Mouse (Mus musculus): Measurements from ENCODE around the gene Cbfa2t3. TPM values are rescaled to one million over a fixed set of nuclear protein-coding genes. Genes with fewer than 3 reads are reported as not detected.
"Not testable (repeated sequence)": the region's sequence is repeated elsewhere in the genome, so short reads cannot be mapped to it uniquely, and the experiment has no call there.

Cbfa2t3 gene
- polyA plus RNA-seq, 1 experiment from 2014 or later: 5.9 TPM

- peak overlapping the region; percentile 79 for H3K27ac ChIP-seq (ENCODE audit: low read depth, low read length)
- peaks cover 19% of the 10 kb centered on the region; the same call in 1 of the 2 replicates for H3K4me1 ChIP-seq (replicated peaks; ENCODE audit: control insufficient read depth, insufficient read depth, low read length)
- no peaks in the 10 kb centered on the region for H3K27me3 ChIP-seq (replicated peaks; ENCODE audit: control insufficient read depth, insufficient read depth, low read length)
- peak; percentile 37 for TF ChIP-seq CTCF (IDR thresholded peaks at IDR 0.05; ENCODE audit: low read depth)
- H3K9me3 ChIP-seq (ENCODE audit: control insufficient read depth): no peaks in the 10 kb centered on the region
- no peak overlapping the region for H3K4me3 ChIP-seq (ENCODE audit: low read depth, low read length)
- ATAC-seq: peak; percentile 95
- H3K4me2 ChIP-seq (replicated peaks; ENCODE audit: low read depth): 0 out of 2 replicates have a peak overlapping the region, but pooled peaks have one; percentile 37
- no peak overlapping the region for H3K9ac ChIP-seq (ENCODE audit: low read depth, low read length)
- 20% methylated on average over 14 of the region's 14 CpGs for WGBS
- H3K36me3 ChIP-seq (ENCODE audit: control insufficient read depth, insufficient read depth): peaks cover 16% of the 10 kb centered on the region; the same call in 1 of the 2 replicates
These were observed 62.8 kb downstream of the Cbfa2t3 start for GRCm38 (mm10) chr8:122635878-122636802.

- no peak for ATAC-seq
- H3K9me3 ChIP-seq (ENCODE audit: control insufficient read depth): no peaks in the 10 kb centered on the region
- H3K27me3 ChIP-seq (replicated peaks; ENCODE audit: control insufficient read depth, insufficient read depth, low read length): no peaks in the 10 kb centered on the region
- H3K4me1 ChIP-seq (replicated peaks; ENCODE audit: control insufficient read depth, insufficient read depth, low read length): peaks cover 9% of the 10 kb centered on the region; the same call in 1 of the 2 replicates
- no peak overlapping the region for H3K4me3 ChIP-seq (ENCODE audit: low read depth, low read length)
- no peak for TF ChIP-seq CTCF (IDR thresholded peaks at IDR 0.05; ENCODE audit: low read depth)
- no peak overlapping the region for H3K27ac ChIP-seq (ENCODE audit: low read depth, low read length)
- no peak overlapping the region for H3K9ac ChIP-seq (ENCODE audit: low read depth, low read length)
- 94% methylated on average over 14 of the region's 14 CpGs for WGBS
- H3K36me3 ChIP-seq (ENCODE audit: control insufficient read depth, insufficient read depth): peaks cover 16% of the 10 kb centered on the region; the same call in 1 of the 2 replicates
- H3K4me2 ChIP-seq (replicated peaks; ENCODE audit: low read depth): no peak overlapping the region
These were observed 65.7 kb downstream of the Cbfa2t3 start for GRCm38 (mm10) chr8:122633205-122633604.

- H3K36me3 ChIP-seq (ENCODE audit: control insufficient read depth, insufficient read depth): peaks cover 16% of the 10 kb centered on the region; the same call in 1 of the 2 replicates
- H3K4me3 ChIP-seq (ENCODE audit: low read depth, low read length); H3K9ac ChIP-seq (ENCODE audit: low read depth, low read length); H3K4me2 ChIP-seq (replicated peaks; ENCODE audit: low read depth); H3K4me1 ChIP-seq (replicated peaks; ENCODE audit: control insufficient read depth, insufficient read depth, low read length); H3K27ac ChIP-seq (ENCODE audit: low read depth, low read length); ATAC-seq; H3K9me3 ChIP-seq (ENCODE audit: control insufficient read depth); H3K27me3 ChIP-seq (replicated peaks; ENCODE audit: control insufficient read depth, insufficient read depth, low read length): not testable (repeated sequence)
- 73% methylated on average over 3 of the region's 3 CpGs for WGBS
These were observed 66.8 kb downstream of the Cbfa2t3 start for GRCm38 (mm10) chr8:122632134-122632533.

GRCm38 (mm10) chr8:122630696-122631095, 68.2 kb downstream of the Cbfa2t3 start:
- no peaks in the 10 kb centered on the region for H3K27me3 ChIP-seq (replicated peaks; ENCODE audit: control insufficient read depth, insufficient read depth, low read length)
- ATAC-seq: no peak
- H3K4me1 ChIP-seq (replicated peaks; ENCODE audit: control insufficient read depth, insufficient read depth, low read length): peaks cover 3% of the 10 kb centered on the region; the same call in 1 of the 2 replicates
- peak overlapping the region; percentile 9; the same call in 1 of the 2 replicates for H3K4me3 ChIP-seq (ENCODE audit: low read depth, low read length)
- no peak for TF ChIP-seq CTCF (IDR thresholded peaks at IDR 0.05; ENCODE audit: low read depth)
- 0 out of 2 replicates have a peak overlapping the region, but pooled peaks have one; percentile 21 for H3K27ac ChIP-seq (ENCODE audit: low read depth, low read length)
- H3K9me3 ChIP-seq (ENCODE audit: control insufficient read depth): no peaks in the 10 kb centered on the region
- 52% methylated on average over 22 of the region's 22 CpGs for WGBS
- H3K4me2 ChIP-seq (replicated peaks; ENCODE audit: low read depth): peak overlapping the region; percentile 37; the same call in 1 of the 2 replicates
- H3K9ac ChIP-seq (ENCODE audit: low read depth, low read length): no peak overlapping the region
- peaks cover 16% of the 10 kb centered on the region; the same call in 1 of the 2 replicates for H3K36me3 ChIP-seq (ENCODE audit: control insufficient read depth, insufficient read depth)

- TF ChIP-seq CTCF (IDR thresholded peaks at IDR 0.05; ENCODE audit: low read depth): no peak
- H3K4me3 ChIP-seq (ENCODE audit: low read depth, low read length): no peak overlapping the region
- no peaks in the 10 kb centered on the region for H3K9me3 ChIP-seq (ENCODE audit: control insufficient read depth)
- H3K4me2 ChIP-seq (replicated peaks; ENCODE audit: low read depth): no peak overlapping the region
- H3K4me1 ChIP-seq (replicated peaks; ENCODE audit: control insufficient read depth, insufficient read depth, low read length): no peaks in the 10 kb centered on the region; the same call in 1 of the 2 replicates
- no peak overlapping the region for H3K27ac ChIP-seq (ENCODE audit: low read depth, low read length)
- H3K9ac ChIP-seq (ENCODE audit: low read depth, low read length): no peak overlapping the region
- no peak for ATAC-seq
- peaks cover 13% of the 10 kb centered on the region; the same call in 1 of the 2 replicates for H3K36me3 ChIP-seq (ENCODE audit: control insufficient read depth, insufficient read depth)
- WGBS: 61% methylated on average over 10 of the region's 10 CpGs
- no peaks in the 10 kb centered on the region for H3K27me3 ChIP-seq (replicated peaks; ENCODE audit: control insufficient read depth, insufficient read depth, low read length)
These were observed 69.5 kb downstream of the Cbfa2t3 start for GRCm38 (mm10) chr8:122629388-122629787.

- 79% methylated on average over 2 of the region's 2 CpGs for WGBS
- Histone ChIP-seq H3K36me3 (ENCODE audit: control insufficient read depth, insufficient read depth) (no peaks in the 10 kb centered on the region), H3K4me3 (ENCODE audit: low read depth, low read length) (no peak overlapping the region), H3K9me3 (ENCODE audit: control insufficient read depth) (no peaks in the 10 kb centered on the region), H3K9ac (ENCODE audit: low read depth, low read length) (no peak overlapping the region), H3K27ac (ENCODE audit: low read depth, low read length) (no peak overlapping the region), H3K4me1 (replicated peaks; ENCODE audit: control insufficient read depth, insufficient read depth, low read length) (peaks cover 6% of the 10 kb centered on the region), H3K27me3 (replicated peaks; ENCODE audit: control insufficient read depth, insufficient read depth, low read length) (no peaks in the 10 kb centered on the region), H3K4me2 (replicated peaks; ENCODE audit: low read depth) (no peak overlapping the region)
- no peak for TF ChIP-seq CTCF (IDR thresholded peaks at IDR 0.05; ENCODE audit: low read depth)
- ATAC-seq: no peak
These were observed 72.0 kb downstream of the Cbfa2t3 start for GRCm38 (mm10) chr8:122626896-122627295.
